Mouse (Mus musculus) liver, embryonic 12.5 days (tissue): ENCODE measurements at regions not wholly inside any gene's neighbourhood (a gene's known extent, or its start where the extent isn't known, plus 50 kb on each side); places are given as distances from the start of the nearest gene placed in this dataset.

Source experiments
- ATAC-seq: fragments of 200-750 bp; cut with Nextera tagmentation; 2 replicates; pipeline ENCODE4 v1.8.0; 2017; ENCODE audit warnings: moderate number of reproducible peaks, mild to moderate bottlenecking, moderate library complexity
- H3K27ac ChIP-seq: fragments of 300-500 bp; sonication (generic); 2 replicates; pipeline ENCODE4 v1.5.1; 2016; ENCODE audit warnings: mild to moderate bottlenecking
- H3K27me3 ChIP-seq: fragments of 300-500 bp; sonication (generic); replicated peaks from 2 replicates; pipeline ENCODE4 v1.6.1; 2016; ENCODE audit warnings: mild to moderate bottlenecking, moderate library complexity
- H3K36me3 ChIP-seq: fragments of 300-500 bp; sonication (generic); 2 replicates; pipeline ENCODE4 v1.6.1; 2016; ENCODE audit warnings: mild to moderate bottlenecking, moderate library complexity
- H3K4me1 ChIP-seq: fragments of 300-500 bp; sonication (generic); 2 replicates; pipeline ENCODE4 v1.6.1; 2016
- H3K4me2 ChIP-seq: fragments of 300-500 bp; sonication (generic); 2 replicates; pipeline ENCODE4 v1.6.1; 2016; ENCODE audit warnings: mild to moderate bottlenecking, moderate library complexity
- H3K4me3 ChIP-seq: fragments of 300-500 bp; sonication (generic); 2 replicates; pipeline ENCODE4 v1.5.1; 2016; ENCODE audit warnings: mild to moderate bottlenecking, moderate library complexity
- H3K9ac ChIP-seq: fragments of 300-500 bp; sonication (generic); 2 replicates; pipeline ENCODE4 v1.6.1; 2016; ENCODE audit warnings: mild to moderate bottlenecking, moderate library complexity
- H3K9me3 ChIP-seq: fragments of 300-500 bp; sonication (generic); replicated peaks from 2 replicates; pipeline ENCODE4 v1.6.1; 2016; ENCODE audit warnings: mild to moderate bottlenecking, moderate library complexity
- WGBS: fragments of 180-500 bp; shearing (Covaris S2); methylation state at CpG from one replicate; pipeline ENCODE4 v1.1.7; 2016; ENCODE audit not compliant: insufficient replicate concordance; 5-methylcytosine and 5-hydroxymethylcytosine counted together

DNA sequence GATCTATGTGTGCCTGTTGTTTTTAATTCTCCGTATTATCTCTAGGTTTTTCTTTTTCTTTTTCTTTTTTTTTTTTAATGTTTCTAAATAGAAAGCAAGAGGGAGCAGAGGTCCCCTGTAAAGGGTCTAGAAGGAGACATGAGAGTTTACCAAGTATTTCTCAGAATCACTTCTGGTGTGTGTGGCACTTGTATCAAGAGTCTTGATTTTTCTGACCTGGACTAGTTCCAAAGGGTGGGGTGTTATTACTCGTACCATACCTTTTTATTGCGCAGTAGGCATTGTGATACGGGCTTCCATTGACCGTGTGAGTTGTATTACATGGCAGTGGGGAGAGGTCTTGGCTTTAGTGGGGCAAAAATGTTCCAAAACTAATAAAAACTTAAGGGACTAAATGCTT lies 63.2 kb upstream of the Bmp6 start:
- Histone ChIP-seq H3K27me3 (no peaks in the 10 kb centered on the region), H3K4me3 (no peak overlapping the region), H3K27ac (no peak overlapping the region), H3K4me2 (no peak overlapping the region), H3K9me3 (no peaks in the 10 kb centered on the region), H3K36me3 (no peaks in the 10 kb centered on the region), H3K9ac (no peak overlapping the region), H3K4me1 (no peaks in the 10 kb centered on the region)
- no peak for ATAC-seq
- 64% methylated on average over 5 of the region's 5 CpGs for WGBS

DNA sequence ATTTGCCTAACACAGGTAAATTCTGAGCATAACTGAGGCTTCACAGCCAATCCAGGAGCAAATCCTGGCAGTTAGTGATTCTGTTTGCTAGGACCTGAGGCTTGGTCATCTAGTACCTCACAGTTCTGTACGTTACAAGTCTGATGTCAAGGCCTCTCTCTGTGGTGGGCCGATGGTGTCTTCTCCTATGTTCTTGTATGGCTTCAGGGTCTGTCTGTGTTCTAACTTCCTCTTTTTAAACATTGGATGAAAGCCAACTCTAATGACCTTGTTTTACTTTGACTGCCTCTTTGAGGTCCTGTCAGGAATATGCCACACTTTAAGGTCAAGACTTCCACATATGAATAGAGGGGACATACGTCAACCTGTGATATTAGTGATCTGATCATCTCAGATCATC lies 56.9 kb upstream of the Bmp6 start:
- H3K4me2 ChIP-seq: no peak overlapping the region
- no peak overlapping the region for H3K27ac ChIP-seq
- no peak for ATAC-seq
- no peaks in the 10 kb centered on the region for H3K27me3 ChIP-seq
- H3K4me3 ChIP-seq: no peak overlapping the region
- no peaks in the 10 kb centered on the region for H3K36me3 ChIP-seq
- H3K4me1 ChIP-seq: no peaks in the 10 kb centered on the region
- 65% methylated on average over 3 of the region's 3 CpGs for WGBS
- no peak overlapping the region for H3K9ac ChIP-seq
- H3K9me3 ChIP-seq: no peaks in the 10 kb centered on the region

DNA sequence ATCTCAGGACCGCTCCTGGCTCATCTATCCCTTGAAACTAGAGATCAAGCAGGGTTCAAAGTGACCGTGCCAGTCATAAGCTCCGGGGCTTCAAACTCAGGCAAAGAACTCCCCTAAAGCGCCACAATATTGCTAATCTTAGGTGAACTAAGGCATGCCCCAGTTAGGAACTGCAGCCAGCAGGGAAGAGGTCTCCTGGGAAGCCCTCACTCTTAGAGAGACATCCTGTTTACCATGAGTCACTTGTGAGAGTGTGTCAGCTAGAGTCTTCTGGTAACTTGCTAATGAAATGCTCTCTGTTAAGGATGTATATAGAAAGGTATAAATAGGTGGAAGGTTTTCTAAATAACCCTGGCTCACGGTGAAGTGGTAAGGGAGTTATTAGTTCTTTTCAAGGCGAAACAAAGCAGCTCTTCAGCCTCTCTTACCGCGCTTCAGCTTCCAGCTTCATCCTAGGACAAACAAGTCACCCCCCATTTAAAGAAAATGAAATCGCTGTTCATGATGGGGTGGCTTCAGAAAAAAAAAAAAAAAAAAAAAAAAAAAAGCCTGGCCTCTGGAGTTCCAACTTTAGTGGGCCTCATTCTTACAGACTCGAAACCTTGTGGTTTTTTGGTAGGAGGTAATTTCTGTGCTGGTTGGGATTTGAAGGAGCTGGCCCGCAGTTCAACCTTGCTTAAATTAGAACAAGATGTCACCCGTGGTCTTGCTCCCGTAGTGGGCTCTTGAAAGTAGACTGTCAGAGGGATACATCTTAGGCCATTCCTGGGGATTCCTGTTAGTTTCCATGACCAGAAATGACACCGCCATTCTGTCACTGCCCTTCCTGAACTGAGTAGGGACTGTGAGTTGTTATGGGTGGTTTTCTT lies 56.1 kb upstream of the Bmp6 start:
- H3K4me1 ChIP-seq: no peaks in the 10 kb centered on the region
- H3K4me3 ChIP-seq: no peak overlapping the region
- H3K9me3 ChIP-seq: no peaks in the 10 kb centered on the region
- ATAC-seq: no peak
- H3K4me2 ChIP-seq: no peak overlapping the region
- no peaks in the 10 kb centered on the region for H3K36me3 ChIP-seq
- H3K27ac ChIP-seq: no peak overlapping the region
- no peaks in the 10 kb centered on the region for H3K27me3 ChIP-seq
- 66% methylated on average over 14 of the region's 14 CpGs for WGBS
- H3K9ac ChIP-seq: no peak overlapping the region

DNA sequence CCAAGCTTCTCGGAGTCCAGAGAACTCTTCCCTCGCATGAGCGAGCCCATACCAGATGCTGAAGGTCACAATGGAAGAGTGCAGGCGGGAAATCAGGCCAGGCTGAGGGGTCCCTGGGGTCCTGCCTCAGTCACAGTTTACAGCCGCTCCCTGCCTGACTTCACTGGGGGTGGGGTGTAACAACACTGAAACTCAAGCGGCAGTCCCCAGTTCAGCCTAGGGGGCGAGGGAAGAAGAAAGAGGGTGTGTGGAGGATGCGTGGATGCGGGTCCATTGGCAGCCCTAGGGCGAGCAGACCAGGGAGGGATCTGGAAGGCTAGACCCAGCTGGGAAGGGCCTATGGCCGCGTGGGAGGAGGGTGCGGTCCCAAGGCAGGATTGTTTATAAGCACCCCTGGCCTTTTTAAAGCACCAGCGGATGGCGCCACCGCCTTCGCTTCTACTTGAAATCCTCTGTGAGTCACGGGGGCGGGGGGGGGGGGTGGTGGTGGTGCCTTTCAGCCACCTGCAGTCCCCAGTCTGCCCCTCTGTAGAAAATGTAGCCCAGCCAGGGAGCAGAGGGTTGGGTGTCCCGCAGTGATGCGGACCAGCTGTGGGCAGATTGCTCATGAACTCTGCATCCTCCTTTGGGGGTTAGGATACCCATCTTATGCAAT lies 54.5 kb upstream of the Bmp6 start:
- Histone ChIP-seq H3K36me3 (no peaks in the 10 kb centered on the region), H3K27ac (no peak overlapping the region), H3K27me3 (no peaks in the 10 kb centered on the region), H3K4me2 (0 out of 2 replicates have a peak overlapping the region, but pooled peaks have one; percentile 9), H3K9ac (no peak overlapping the region), H3K4me1 (no peaks in the 10 kb centered on the region), H3K4me3 (no peak overlapping the region), H3K9me3 (no peaks in the 10 kb centered on the region)
- ATAC-seq: no peak
- 42% methylated on average over 20 of the region's 21 CpGs for WGBS

DNA sequence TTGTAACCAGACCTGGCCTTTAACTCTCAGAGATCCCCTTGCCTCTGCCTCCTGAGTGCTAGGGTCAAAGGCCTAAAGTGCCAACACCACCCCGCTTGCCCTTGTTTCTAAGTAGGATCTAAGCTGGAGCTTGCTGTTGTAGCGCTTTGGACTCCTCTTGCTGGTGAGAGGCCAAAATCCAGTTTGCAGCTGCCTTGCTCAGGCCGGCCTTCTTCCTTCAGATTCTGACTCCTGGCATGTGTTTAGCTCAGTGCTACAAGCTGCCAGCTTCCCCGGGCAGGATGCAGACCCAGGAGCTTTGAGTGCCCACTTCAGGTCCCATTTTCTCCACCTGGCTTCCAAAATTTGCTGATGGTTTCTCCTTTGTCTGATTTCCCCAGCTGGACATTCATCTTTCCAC lies 53.4 kb upstream of the Bmp6 start:
- WGBS: 62% methylated on average over 4 of the region's 4 CpGs
- Histone ChIP-seq H3K9ac (no peak overlapping the region), H3K4me1 (no peaks in the 10 kb centered on the region), H3K4me3 (no peak overlapping the region), H3K27ac (no peak overlapping the region), H3K27me3 (no peaks in the 10 kb centered on the region), H3K4me2 (no peak overlapping the region), H3K36me3 (no peaks in the 10 kb centered on the region), H3K9me3 (no peaks in the 10 kb centered on the region)
- ATAC-seq: no peak
